Mouse (Mus musculus) left cerebral cortex, postnatal 10 days (tissue): Measurements from ENCODE around the gene Mylk. TPM values are rescaled to one million over a fixed set of nuclear protein-coding genes. Genes with fewer than 3 reads are reported as not detected.
A peak's percentile ranks its signal among the peaks of the same experiment; 100 is the strongest.

ENCODE experiments used
- DNase-seq, 2 experiments: peaks; one replicate each; pipeline ENCODE4 v3.0.0; 2021 to 2022; ENCODE audit warnings: low spot score in 2 of 2, mixed read lengths in 1 of 2; ENCODE audit errors: extremely low spot score in 1 of 2
- intact Hi-C: fragments of 180-260 bp; cut with DNase I; formaldehyde crosslinking; loops from one replicate; pipeline ENCODE4 v1.15.1; 2025
- total RNA-seq, 2 experiments: library from RNA; stranded (reverse); gene quantifications; 2 replicates each; pipeline ENCODE4 v1.2.3; 2021

The Mylk gene
- total RNA-seq, 2 experiments from 2014 or later: 8.2 to 8.5 TPM

DNA sequence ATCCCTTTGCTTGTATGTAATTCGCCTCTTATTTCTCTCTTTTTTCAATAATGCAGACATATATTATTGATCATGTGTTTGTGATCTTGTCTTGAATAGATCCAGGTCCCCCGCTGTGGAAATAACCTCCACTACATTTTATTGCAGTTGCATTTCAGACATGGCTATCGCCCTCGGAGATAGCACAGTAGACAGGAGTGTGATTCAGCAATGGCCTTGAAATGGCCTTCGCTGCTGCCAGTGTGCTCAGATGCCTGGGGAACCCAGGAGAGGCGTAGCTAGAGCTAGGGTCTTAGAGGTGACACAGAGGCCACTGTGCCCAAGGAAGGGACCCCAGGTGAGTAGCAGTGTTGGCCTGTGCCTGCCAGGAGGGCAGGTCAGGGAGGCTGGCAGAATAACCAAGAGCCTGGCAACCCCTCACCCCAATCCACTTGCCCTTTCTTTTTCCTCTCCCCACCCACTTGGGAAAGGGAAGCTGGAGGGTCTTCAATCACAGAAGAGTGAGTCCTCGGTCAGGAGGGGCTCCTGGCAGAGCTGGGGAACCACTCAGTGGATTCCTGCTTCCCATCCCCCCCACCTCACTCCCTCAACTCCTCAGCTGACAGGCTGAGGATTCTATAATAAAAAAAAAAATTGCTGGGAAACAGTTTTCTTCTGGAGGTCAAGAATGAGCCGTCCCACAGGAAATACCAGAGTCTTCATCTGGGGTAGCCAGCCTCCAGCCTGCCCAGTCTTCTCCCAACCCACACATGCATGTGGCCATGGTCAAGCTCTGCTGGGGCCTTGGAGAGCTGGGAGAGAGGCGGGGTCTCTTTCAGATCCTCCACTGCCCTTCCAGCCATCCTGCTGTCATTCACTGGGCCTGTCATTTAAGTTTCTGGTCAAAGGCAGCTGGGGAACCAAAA is 181.8 kb downstream of the Mylk start:
- intact Hi-C loops: no loop called here
- peak in 1 of 2 experiments; percentile 46 for DNase-seq

DNA sequence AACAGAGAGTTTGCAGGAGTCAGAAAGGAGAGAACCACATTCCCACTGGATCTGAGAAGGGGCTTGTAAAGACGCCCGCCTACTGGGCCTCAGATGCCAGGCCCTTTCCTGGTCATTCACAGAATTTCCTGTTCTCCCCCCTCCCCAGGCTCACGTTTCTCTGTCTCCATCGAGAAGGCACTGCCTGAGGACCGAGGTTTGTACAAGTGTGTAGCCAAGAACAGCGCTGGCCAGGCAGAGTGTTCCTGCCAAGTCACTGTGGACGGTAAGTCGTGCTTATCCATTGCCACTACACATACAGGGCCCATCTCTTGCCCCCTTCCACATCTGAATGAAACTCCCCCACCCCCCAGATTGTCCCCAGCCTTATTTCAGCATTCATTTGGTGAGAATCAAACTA is 184.7 kb downstream of the Mylk start:
- no peak for DNase-seq
- intact Hi-C loops: no loop called here

DNA sequence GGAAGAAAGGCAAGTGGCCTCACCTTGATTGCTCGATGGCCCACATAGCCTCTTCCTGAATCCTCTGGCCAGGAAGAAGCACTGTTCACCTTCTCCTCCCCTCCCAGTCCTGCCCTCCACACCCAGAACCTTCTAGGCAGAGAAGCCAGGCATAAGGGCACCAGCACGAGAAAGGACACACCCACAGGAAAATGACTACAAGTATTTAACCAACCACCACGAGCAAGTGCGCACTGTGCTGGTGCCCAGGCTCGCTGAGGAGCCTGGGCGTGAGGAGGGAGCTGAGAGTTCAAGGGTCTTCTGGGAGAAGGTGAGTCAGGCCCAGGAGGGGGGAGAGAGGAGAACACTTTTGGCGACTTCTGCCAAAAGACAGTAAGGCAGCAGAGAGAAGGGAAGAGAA is 185.1 kb downstream of the Mylk start:
- no peak for DNase-seq

DNA sequence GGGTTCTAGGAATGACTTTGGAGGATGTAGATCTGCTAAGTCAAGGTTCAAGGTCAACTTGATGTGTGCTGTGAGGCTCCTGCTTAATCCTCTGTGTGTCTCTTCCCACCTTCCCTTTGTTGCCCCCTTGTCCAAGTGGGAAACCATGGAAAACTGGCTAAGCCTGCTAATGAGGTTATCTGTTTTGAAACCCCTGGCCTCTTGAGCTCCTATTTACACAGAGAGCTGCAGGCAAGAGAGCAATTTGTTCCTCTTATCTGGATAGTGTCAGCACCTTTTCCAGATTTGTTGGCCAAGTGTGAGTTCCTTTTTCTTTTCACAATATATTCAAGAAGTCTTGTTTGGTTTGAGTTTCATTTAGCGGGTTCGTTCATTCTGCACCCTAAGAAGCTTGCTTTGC is 186.3 kb downstream of the Mylk start:
- intact Hi-C loops: no loop called here
- DNase-seq: no peak

More for the DNA sequence above, 185.1 kb downstream of the Mylk start:
- intact Hi-C loops: no loop called here

DNA sequence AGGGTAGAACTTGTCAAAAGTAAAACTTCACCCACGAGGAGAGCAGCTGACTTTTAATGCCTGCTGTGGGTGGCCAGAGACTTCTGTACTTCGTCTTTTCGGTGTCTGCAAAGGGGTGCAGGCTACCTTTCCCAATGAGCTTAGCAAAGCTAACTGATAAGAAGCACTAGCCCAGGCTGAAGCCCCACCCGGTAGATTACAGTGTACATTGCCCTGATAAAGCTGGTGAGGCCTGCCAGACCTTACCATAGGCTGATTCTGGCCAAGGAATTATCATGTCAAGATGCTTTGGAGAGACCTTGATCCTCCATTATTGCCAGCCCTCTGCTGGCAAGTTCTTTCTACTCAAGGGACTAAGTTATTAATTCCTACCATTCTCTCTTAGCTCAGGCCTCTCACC is 188.2 kb downstream of the Mylk start:
- no peak for DNase-seq
- intact Hi-C loops: no loop called here

DNA sequence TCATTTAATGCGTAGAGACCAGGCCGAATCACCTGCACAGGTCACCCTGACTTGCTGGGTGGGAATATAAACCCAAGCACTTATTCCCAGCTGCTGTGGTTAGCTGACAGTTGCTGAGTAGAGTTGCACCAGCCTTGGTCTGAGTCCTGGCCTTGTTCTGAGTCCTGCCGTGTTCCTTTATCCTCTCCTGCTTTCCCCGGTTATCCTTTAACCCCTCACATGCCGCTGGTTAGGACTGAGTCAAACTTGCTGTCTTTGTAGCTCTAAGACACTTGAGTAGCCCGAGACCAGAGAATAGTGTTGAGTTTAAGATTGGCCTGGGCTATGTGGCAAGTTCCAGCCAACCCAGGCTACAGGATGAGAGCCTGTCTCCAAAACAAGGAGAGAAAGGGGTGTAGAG is 189.5 kb downstream of the Mylk start:
- intact Hi-C loops: no loop called here
- no peak for DNase-seq

DNA sequence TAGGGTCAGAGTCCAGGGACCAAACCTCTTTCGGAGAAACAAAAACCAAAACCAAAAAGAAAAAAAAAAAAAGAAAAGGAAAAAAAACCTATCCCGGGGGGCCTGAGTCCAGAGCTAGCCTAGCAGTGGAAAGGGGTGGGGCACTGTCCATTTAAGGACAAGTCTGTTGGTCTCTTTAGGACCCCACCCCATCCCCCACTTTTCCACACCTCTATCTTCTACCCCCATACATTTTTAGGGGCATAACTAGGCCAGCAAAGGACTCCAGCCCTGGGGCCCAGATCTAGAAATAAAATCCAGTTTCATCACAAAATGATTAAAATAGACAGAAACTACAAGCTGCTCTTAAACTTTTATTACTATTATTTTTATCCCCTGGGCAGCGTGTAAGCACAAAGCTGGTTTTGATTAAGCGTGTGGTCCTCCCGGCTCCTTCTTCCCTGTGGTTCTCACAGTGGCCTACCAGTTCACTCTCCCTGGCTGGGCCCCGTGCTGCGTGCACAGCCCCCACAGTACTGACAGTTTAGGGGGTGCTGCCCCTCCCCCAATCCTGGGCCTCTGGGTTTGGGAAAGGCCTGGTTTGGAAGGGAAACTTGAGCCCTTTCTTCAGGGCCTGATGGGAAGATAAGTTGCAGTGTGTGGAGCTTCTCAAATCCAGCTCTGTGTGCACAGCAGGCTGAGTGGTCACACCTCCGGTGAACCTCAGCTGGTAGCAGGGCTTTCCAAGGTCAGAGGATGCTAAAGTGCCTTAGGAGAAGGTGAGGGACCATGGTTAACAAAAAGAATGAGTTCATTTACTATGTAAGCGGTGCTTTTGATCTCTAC is 190.7 kb downstream of the Mylk start:
- intact Hi-C loops: no loop called here
- DNase-seq: peak in 1 of 2 experiments; percentile 49

DNA sequence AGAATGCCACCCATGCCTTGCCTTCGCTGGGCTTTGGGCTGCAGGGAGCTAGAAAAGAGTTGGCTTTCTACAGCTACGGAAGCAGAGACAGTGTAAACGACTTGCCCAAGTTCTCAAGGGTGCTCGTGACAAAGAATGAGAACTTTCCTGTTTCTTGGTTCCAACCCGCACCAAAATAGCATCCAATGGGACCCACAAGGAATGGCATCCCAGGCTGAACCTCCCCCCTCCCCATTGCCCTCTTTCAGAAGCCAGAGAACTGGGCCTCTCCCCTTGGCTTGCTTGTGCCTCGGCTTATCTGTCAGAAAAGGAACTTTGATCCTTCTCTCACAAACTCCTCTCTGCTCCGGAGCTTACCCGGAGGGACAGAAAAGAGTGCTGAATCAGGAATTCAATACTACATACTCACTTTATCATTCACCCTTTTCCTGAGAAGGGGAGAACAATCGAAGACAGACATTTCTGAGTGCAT is 191.4 kb downstream of the Mylk start:
- intact Hi-C loops: no loop called here
- DNase-seq: no peak

DNA sequence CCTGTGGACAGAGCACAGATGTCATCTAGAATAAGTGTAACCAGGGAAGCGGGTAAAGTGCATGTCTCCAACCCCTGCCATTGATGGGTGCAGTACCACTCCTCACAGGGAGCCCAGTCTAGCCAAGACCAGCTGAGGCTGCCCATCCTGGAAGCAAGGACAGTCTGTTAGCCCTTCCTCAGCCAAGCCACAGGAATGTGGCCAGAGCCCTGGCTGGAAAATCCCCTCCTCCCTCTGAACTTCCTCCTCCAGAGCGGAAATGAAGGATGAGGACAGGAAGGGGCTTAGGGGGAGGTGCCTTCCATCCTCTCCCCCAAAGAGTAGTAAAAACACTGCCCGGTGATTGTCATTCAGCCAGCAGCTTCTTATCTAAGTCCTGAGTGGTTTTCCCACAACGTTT is 192.6 kb downstream of the Mylk start:
- intact Hi-C loops: no loop called here
- peak in 1 of 2 experiments; percentile 61 for DNase-seq

DNA sequence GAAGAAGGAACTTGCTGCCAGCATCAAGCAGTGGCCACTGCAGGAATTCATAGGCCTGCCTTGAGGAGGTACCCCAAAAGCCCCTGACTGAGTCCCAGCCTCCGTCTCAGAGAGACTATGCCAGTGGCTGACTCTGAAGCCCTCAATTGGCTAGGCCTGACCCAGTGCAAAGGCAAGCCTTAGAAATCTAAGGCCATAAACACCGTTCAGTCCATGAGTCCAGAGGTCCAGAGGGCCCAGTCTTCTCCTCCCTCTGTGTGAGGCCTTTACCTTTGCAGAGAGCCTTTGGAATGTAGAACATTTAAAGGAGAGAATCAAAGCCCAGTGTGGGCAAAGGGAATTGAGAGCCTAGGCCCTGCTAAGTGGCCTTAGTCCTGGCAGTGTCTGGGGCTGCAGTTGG is 193.2 kb downstream of the Mylk start:
- no peak for DNase-seq
- intact Hi-C loops: no loop called here

DNA sequence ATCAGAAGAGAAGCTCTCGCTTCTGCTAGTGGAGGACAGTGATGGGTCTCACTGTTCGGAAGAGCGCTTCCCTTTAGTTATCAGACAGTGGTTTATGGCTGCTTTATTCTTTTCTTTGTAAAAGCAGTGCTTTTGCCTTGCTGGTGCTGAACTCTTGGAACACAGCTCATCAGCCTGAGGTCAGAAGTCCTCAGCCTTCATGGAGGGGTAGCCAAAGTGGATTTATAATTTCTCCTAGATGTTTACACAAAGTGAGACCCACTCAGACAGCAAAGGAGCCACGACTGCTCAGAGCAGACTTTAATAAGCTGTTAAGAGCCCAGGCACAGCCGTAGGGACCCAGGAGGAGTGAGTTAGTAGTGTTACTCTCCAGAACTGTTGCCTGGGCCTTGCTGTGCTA is 194.9 kb downstream of the Mylk start:
- DNase-seq: no peak
- intact Hi-C loops: no loop called here

DNA sequence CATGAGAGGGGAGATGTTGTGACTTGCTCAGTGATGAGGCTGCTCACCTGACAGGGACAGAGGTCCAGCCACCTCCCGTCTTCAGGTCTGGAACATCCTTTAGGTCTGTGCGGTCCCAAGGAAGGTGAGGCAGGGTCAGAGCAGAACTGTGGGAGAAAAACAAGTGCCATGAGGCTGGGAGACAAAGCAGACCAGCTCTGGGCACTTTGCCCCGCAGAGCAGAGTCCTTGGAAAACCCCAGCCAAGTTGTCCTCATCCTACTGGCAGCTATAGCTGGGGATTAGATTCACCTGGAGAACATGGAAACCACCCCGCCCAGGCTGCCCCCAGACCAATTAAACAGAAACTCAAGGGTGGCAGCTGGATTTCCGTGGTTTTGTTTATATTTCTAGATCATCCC is 195.4 kb downstream of the Mylk start:
- intact Hi-C loops: no loop called here

DNA sequence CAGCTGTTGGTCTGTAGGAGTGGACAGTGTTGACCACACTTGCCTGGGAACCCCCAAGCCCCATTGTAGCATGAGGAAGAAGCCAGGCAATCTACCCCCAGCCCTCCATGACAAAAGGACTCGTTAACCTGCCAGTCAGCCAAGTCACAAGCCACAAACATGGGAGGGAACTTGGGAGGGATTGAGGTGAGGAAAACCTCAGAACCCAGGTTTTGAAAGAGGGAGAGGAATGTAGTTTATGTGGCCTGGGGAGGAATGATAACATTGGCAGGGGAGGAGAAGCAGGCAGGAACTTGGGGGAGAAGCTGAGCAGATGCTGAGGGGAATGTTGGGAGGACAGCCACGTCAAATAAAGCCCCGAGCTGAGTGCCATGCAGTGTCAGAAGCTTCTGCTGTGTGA is 196.9 kb downstream of the Mylk start:
- no peak for DNase-seq
- intact Hi-C loops: no loop called here

More for the DNA sequence above, 195.4 kb downstream of the Mylk start:
- DNase-seq: no peak

DNA sequence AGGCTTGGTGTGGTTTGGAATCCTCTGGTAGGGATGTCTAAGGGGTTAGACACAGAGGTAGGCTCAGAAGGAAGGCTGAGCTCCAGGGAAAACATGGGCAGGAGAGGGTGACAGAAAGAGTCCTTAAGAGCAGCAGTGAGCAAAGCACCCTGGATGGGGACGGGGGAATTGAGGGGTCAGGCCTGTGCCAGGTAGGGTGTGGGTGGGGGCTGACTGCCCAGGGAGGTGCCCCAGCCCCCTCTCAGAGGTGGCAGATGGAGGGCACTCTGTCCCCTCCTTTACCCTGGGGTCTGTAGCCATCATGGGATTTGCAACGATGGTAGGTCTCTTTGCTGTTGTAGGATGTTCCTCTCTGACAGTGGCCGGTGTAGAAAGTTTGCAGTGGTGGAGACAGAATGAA is 201.3 kb downstream of the Mylk start:
- intact Hi-C loops: no loop called here
- DNase-seq: no peak

DNA sequence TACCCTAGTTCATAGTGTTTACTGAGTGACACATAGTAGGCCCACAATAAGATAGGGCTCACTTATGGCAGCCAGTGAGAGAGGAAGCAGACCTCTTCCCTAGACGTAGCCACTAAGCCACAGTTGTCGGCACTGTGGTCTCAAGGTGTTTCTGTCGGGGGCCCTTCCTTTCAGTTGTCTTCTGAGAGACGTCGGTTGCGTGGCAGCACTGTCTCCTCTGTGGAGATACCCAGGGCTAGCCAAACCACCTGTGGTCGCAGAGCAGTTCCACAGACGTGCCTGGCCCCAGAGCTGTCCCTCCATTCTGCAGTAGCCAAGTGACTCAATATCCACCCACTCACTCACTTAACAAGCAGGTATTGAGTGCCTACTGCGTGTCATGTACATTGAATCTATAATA is 205.9 kb downstream of the Mylk start:
- intact Hi-C loops: no loop called here
- DNase-seq: no peak

DNA sequence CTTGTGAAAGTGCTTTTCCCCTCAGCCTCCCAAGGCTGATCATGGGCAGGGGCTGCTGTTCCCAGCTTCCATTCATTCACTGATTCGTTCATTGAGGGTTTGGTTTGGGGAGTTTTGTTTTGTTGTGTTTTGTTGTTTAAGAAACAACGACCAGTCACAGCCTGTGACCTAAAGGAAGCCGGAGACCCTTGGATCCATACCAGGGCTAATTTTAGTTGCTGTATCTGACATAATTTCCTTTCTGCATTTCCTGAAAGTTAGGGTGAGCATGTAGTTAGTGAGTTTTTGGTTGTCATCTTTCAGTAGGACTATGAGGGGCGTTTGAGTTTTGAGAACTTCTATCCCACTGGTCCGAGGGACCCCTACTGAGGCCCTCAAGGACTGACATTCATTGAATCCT is 207.2 kb downstream of the Mylk start:
- no peak for DNase-seq
- intact Hi-C loops: no loop called here

DNA sequence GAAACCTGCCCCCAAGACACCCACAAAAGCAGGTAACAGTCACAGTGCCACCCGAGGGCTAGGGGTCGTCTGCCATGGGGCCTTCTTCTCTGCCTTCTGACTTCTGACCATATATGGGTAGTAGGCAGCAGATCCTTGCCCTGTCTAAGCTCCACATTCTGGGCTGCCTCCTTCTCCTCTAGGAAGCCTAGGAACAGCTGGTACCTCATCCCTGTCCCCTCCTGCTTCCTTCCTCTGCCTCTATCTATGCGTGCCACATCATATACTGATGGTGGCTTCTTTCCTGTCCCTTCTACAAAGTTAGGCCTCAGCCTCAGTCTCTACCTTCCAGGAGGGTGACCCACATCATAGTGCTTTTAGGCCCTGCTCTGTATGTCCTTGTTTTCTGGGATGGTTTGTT is 207.8 kb downstream of the Mylk start:
- intact Hi-C loops: no loop called here
- DNase-seq: no peak

DNA sequence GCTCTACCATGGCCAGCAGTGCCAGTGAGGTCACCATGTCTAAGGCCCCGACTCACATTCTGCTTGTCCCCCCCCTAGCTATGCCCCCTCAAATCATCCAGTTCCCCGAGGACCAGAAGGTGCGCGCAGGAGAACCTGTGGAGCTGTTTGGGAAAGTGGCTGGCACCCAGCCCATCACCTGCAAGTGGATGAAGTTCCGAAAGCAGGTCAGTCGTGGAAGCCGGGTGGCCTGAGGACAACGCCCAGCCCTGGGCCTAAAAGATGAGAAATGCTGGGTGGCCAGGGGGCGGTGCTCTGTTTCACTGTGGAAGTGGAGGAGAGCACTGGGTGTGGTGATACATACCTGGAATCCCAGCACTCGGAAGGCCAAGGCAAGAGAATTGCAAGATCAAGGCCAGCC is 208.5 kb downstream of the Mylk start:
- DNase-seq: no peak
- intact Hi-C loops: no loop called here

DNA sequence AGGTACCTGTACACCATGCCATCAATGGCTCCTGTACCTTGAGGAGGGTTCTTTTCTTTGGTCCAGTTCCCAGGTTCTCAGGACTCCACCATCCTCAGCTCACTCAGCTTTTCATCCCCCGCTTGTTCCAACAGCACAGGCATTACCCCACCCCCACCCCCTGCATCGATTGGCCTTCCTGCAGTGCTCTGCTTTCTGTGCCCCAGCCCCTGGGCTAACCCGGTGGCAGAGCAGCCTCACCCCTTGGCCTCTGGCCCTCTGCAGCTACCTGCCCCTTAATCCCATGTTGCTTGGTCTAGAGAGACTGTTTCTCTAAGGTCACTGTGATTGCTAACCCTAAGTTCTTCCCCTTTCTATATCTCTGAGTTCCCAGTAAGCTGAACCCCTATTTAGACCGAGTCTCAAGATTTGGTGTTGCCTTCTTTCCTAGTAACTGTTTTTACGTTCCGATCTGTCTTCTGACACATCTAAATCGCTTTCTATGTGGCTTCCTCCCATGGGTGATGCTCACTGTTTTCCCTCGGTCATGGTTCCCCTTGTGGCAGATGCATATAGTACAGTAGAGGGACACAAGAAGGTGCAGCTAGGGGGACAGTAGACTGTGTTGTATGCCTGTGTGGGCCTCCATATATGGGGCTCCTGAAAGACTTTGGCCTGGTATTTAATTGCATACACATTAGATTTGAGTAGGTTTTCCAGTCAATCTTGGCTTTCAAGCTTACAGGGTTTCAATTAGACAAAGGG is 212.6 kb downstream of the Mylk start:
- intact Hi-C loops: no loop called here

More for the DNA sequence above, 212.6 kb downstream of the Mylk start:
- DNase-seq: no peak
